Mouse (Mus musculus) limb, embryonic 13.5 days (tissue): ENCODE data around the gene Arl4d. TPM values are rescaled to one million over a fixed set of nuclear protein-coding genes. Genes with fewer than 3 reads are reported as not detected.
A peak's percentile ranks its signal among the peaks of the same experiment; 100 is the strongest.

Experiments used
- ATAC-seq: fragments of 200-750 bp; cut with Nextera tagmentation; 2 replicates; pipeline ENCODE4 v1.8.0; 2017; ENCODE audit warnings: low read depth, moderate number of reproducible peaks, moderate TSS enrichment; ENCODE audit not compliant: low FRiP score
- H3K27ac ChIP-seq: fragments of 300-500 bp; sonication (generic); 2 replicates; pipeline ENCODE4 v1.5.1; 2015; ENCODE audit warnings: inconsistent platforms, mild to moderate bottlenecking, moderate library complexity
- H3K27me3 ChIP-seq: fragments of 300-500 bp; sonication (generic); 2 replicates; pipeline ENCODE4 v1.6.1; 2015; ENCODE audit warnings: mild to moderate bottlenecking, inconsistent platforms
- H3K36me3 ChIP-seq: fragments of 300-500 bp; sonication (generic); 2 replicates; pipeline ENCODE4 v1.6.1; 2015; ENCODE audit warnings: inconsistent platforms, mild to moderate bottlenecking, moderate library complexity
- H3K4me1 ChIP-seq: fragments of 300-500 bp; sonication (generic); 2 replicates; pipeline ENCODE4 v1.6.1; 2015; ENCODE audit warnings: inconsistent platforms
- H3K4me2 ChIP-seq: fragments of 300-500 bp; sonication (generic); replicated peaks from 2 replicates; pipeline ENCODE4 v1.6.1; 2015; ENCODE audit warnings: inconsistent platforms, mild to moderate bottlenecking, moderate library complexity
- H3K4me3 ChIP-seq: fragments of 300-500 bp; sonication (generic); 2 replicates; pipeline ENCODE4 v1.5.1; 2015; ENCODE audit warnings: moderate library complexity, mild to moderate bottlenecking, inconsistent platforms
- H3K9ac ChIP-seq: fragments of 300-500 bp; sonication (generic); 2 replicates; pipeline ENCODE4 v1.6.1; 2015; ENCODE audit warnings: mild to moderate bottlenecking, inconsistent platforms
- H3K9me3 ChIP-seq: fragments of 300-500 bp; sonication (generic); 2 replicates; pipeline ENCODE4 v1.6.1; 2016; ENCODE audit warnings: inconsistent platforms
- WGBS: fragments of 180-500 bp; shearing (Covaris S2); methylation state at CpG from one replicate; pipeline ENCODE4 v1.1.7; 2015; 5-methylcytosine and 5-hydroxymethylcytosine counted together
- polyA plus RNA-seq: library from polyadenylated mRNA; unstranded; fragments of >200 nt; fragmentation: Nextera tagmentation; extraction: Ambion mirVana; gene quantifications from 2 replicates; pipeline ENCODE4 v1.2.1, GENCODE M21; 2015

The Arl4d gene
- polyA plus RNA-seq, 1 experiment from 2014 or later: 2.2 TPM

DNA sequence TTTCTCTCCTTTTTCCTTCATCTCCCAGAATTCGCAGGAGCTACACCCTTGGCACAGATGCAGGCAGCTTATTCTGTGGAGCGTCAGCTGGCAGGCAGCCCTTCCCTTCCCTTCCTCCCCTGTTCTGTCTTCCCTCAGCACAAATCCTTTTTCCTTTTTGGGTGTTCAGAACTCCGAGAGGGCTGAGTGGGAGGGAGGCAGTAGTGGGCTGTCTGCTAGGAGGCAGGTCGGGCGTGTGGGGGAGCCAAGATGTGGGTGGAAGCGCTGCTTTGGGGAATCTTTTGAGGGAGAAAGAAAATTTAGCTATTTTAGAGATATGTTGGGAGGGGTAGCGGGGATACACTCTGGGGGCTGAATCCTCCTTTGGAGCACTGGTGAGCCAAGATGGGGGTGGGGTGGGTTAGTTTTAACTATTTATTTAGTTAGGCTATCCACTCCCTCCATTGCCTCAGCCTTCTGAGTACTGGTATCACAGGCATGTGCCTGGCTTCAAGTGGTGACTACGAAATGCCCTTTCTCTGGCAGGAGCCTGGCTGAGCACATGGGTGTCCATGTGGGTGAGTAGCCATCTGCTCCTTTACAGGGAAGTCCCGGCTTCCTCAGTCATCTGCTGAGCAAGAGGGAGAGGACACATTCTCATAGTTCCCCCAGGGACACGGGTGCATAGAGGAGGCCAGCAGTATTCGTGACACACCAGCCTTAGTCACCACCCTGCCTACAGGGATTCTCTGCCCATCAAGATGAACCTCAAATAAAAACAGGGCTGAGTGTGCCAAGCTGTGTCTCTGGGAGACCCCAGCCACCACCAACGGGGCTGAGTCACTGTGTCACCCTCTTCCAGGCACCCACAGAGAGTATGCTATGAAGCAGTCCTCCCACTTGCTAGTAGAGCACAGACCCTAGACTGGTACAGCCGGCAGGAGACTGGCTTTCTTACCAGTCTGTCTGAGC is 22.3 kb downstream of the Arl4d start:
- Histone ChIP-seq H3K9ac (no peak overlapping the region), H3K4me3 (no peak overlapping the region), H3K27ac (no peak overlapping the region), H3K27me3 (no peaks in the 10 kb centered on the region), H3K4me2 (no peak overlapping the region), H3K4me1 (no peaks in the 10 kb centered on the region), H3K9me3 (no peaks in the 10 kb centered on the region), H3K36me3 (no peaks in the 10 kb centered on the region)
- WGBS: 57% methylated on average over 13 of the region's 13 CpGs
- ATAC-seq: no peak

DNA sequence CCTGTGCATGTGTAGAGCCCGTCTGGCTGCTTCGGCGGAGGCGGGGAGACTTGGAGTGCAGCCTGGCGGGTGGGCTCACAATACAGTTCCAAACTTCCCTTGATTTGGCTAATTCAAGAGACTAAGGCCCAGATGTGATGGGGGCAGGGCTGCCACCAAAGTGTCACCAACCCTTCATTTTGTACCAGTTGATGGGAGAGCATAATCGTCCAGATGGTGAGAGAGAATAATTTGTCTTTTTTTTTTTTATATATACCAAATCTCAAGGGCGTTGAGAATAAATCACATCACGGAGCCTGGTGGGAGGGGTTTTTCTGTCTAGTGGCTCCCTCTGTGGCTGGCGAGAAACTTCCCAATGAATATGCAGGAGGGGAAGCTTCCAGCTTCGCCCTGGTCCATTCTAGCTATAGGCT is 24.4 kb downstream of the Arl4d start:
- Histone ChIP-seq H3K4me3 (no peak overlapping the region), H3K4me1 (no peaks in the 10 kb centered on the region), H3K9me3 (no peaks in the 10 kb centered on the region), H3K27ac (no peak overlapping the region), H3K36me3 (no peaks in the 10 kb centered on the region), H3K4me2 (no peak overlapping the region), H3K27me3 (no peaks in the 10 kb centered on the region), H3K9ac (no peak overlapping the region)
- WGBS: 71% methylated on average over 10 of the region's 10 CpGs
- no peak for ATAC-seq

- Histone ChIP-seq H3K4me1 (no peaks in the 10 kb centered on the region), H3K9ac (no peak overlapping the region)
- 66% methylated on average over 5 of the region's 5 CpGs for WGBS
Measured at GRCm38 (mm10) chr11:101690326-101690725, 25.0 kb downstream of the Arl4d start.

DNA sequence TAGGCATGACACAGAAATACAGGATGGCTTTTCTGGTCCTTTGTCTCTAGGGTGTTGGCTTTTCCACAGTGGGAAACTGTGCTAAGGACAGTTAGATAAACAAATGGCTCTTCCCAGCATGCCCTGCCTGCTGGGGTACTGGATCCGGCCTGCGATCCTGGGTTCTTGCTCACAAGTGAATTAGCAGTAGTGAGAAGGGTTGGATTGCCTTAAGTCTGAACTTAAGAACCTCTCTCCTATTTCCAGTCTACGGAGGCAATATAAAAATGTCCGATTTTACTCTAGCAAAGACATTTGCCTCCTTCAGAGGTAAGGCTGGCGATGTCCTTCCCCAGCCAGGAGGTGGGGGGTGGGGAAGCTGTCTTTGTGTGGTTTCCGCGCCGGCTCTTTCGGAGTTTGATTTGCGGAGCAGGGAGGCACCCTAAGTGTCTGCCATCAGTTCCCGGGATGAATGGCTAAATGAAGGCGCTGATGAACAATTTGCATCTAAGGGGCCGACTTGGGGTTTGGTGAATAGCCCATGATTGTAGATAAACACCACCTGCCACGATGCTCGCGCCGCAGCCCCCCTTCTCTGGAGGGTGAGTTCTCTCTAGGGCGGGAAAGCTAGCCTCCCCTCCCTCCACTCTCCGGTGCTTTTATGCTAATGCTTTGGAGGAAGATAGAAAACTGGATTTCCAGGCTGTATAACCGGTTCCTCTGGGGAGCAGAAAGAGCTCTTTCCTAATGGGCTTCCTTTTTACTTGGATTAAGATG is 30.7 kb downstream of the Arl4d start:
- H3K9ac ChIP-seq: peak overlapping the region; percentile 60
- peaks cover 18% of the 10 kb centered on the region for H3K4me1 ChIP-seq
- peak overlapping the region; percentile 30 for H3K4me3 ChIP-seq
- WGBS: 7% methylated on average over 20 of the region's 20 CpGs
- H3K9me3 ChIP-seq: no peaks in the 10 kb centered on the region
- no peaks in the 10 kb centered on the region for H3K36me3 ChIP-seq
- ATAC-seq: no peak
- H3K27me3 ChIP-seq: no peaks in the 10 kb centered on the region
- no peak overlapping the region for H3K27ac ChIP-seq
- H3K4me2 ChIP-seq: peak overlapping the region; percentile 61

More at GRCm38 (mm10) chr11:101690326-101690725, 25.0 kb downstream of the Arl4d start:
- H3K27me3 ChIP-seq: no peaks in the 10 kb centered on the region
- no peaks in the 10 kb centered on the region for H3K36me3 ChIP-seq
- no peak overlapping the region for H3K4me3 ChIP-seq
- no peaks in the 10 kb centered on the region for H3K9me3 ChIP-seq
- no peak overlapping the region for H3K27ac ChIP-seq
- no peak for ATAC-seq
- no peak overlapping the region for H3K4me2 ChIP-seq

- H3K27ac ChIP-seq: no peak overlapping the region
- no peak overlapping the region for H3K9ac ChIP-seq
- peaks cover 18% of the 10 kb centered on the region for H3K4me1 ChIP-seq
- H3K9me3 ChIP-seq: no peaks in the 10 kb centered on the region
- no peak for ATAC-seq
- no peak overlapping the region for H3K4me3 ChIP-seq
- no peak overlapping the region for H3K4me2 ChIP-seq
- WGBS: 94% methylated on average over 9 of the region's 9 CpGs
- H3K27me3 ChIP-seq: no peaks in the 10 kb centered on the region
- H3K36me3 ChIP-seq: no peaks in the 10 kb centered on the region
Measured at GRCm38 (mm10) chr11:101697156-101697861, 32.0 kb downstream of the Arl4d start.

- Histone ChIP-seq H3K9ac (no peak overlapping the region), H3K4me1 (peaks cover 18% of the 10 kb centered on the region), H3K4me2 (no peak overlapping the region), H3K4me3 (no peak overlapping the region), H3K27ac (no peak overlapping the region), H3K36me3 (no peaks in the 10 kb centered on the region), H3K27me3 (no peaks in the 10 kb centered on the region), H3K9me3 (no peaks in the 10 kb centered on the region)
- ATAC-seq: no peak
Measured at GRCm38 (mm10) chr11:101698114-101698513, 32.8 kb downstream of the Arl4d start.

- no peak for ATAC-seq
- Histone ChIP-seq H3K27ac (no peak overlapping the region), H3K9me3 (no peaks in the 10 kb centered on the region), H3K9ac (no peak overlapping the region), H3K36me3 (no peaks in the 10 kb centered on the region), H3K4me3 (no peak overlapping the region), H3K27me3 (no peaks in the 10 kb centered on the region), H3K4me1 (peaks cover 26% of the 10 kb centered on the region), H3K4me2 (no peak overlapping the region)
- WGBS: 96% methylated on average over 1 of the region's 1 CpGs
Measured at GRCm38 (mm10) chr11:101699556-101699955, 34.2 kb downstream of the Arl4d start.

DNA sequence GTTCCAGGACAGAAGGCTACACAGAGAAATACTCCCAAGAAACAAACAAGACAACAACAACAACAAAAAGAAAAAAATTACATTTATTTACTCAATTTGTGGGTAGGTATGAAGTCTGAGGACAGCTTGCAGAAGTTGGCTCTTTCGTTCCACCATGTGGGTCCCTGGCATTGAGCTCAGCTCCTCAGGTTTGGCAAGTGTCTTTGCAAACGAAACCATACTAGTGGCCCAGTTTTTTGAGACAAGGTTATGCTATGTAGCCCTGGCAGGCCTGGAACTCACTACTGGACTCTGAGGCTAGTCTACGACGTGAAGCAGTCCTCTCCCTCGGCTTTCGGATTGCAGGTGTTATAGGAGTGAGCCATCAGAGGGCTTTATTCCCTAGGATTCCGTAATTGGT is 34.6 kb downstream of the Arl4d start:
- 28% methylated on average over 7 of the region's 7 CpGs for WGBS
- ATAC-seq: no peak
- Histone ChIP-seq H3K9ac (no peak overlapping the region), H3K27ac (no peak overlapping the region), H3K4me3 (no peak overlapping the region), H3K4me2 (no peak overlapping the region), H3K27me3 (no peaks in the 10 kb centered on the region), H3K9me3 (no peaks in the 10 kb centered on the region), H3K4me1 (peaks cover 27% of the 10 kb centered on the region), H3K36me3 (no peaks in the 10 kb centered on the region)

- H3K27me3 ChIP-seq: no peaks in the 10 kb centered on the region
- ATAC-seq: no peak
- H3K4me2 ChIP-seq: no peak overlapping the region
- 17% methylated on average over 12 of the region's 12 CpGs for WGBS
- peaks cover 27% of the 10 kb centered on the region for H3K4me1 ChIP-seq
- no peak overlapping the region for H3K9ac ChIP-seq
- H3K9me3 ChIP-seq: no peaks in the 10 kb centered on the region
- no peak overlapping the region for H3K4me3 ChIP-seq
- H3K36me3 ChIP-seq: no peaks in the 10 kb centered on the region
- no peak overlapping the region for H3K27ac ChIP-seq
Measured at GRCm38 (mm10) chr11:101700446-101700845, 35.1 kb downstream of the Arl4d start.

- H3K9me3 ChIP-seq: no peaks in the 10 kb centered on the region
- H3K4me3 ChIP-seq: no peak overlapping the region
- H3K4me2 ChIP-seq: 0 out of 2 replicates have a peak overlapping the region, but pooled peaks have one; percentile 4
- H3K27ac ChIP-seq: peak overlapping the region; percentile 16; the same call in 1 of the 2 replicates
- no peak for ATAC-seq
- H3K36me3 ChIP-seq: no peaks in the 10 kb centered on the region
- WGBS: 13% methylated on average over 5 of the region's 5 CpGs
- no peak overlapping the region for H3K9ac ChIP-seq
- no peaks in the 10 kb centered on the region for H3K27me3 ChIP-seq
- peaks cover 17% of the 10 kb centered on the region for H3K4me1 ChIP-seq
Measured at GRCm38 (mm10) chr11:101704081-101704480, 38.7 kb downstream of the Arl4d start.

- Histone ChIP-seq H3K4me2 (no peak overlapping the region), H3K27ac (no peak overlapping the region), H3K27me3 (no peaks in the 10 kb centered on the region), H3K36me3 (no peaks in the 10 kb centered on the region), H3K4me1 (peaks cover 10% of the 10 kb centered on the region), H3K9me3 (no peaks in the 10 kb centered on the region), H3K4me3 (no peak overlapping the region), H3K9ac (no peak overlapping the region)
- ATAC-seq: no peak
- 78% methylated on average over 10 of the region's 10 CpGs for WGBS
Measured at GRCm38 (mm10) chr11:101706764-101707448, 41.6 kb downstream of the Arl4d start.
